Mouse (Mus musculus) induced T-regulatory cell, adult 2 months (primary cell): Measurements from ENCODE around the gene Rpap2.

Source experiments
- DNase-seq: peaks from one replicate; pipeline ENCODE4 v3.0.0-alpha.2; 2012; ENCODE audit warnings: low read depth

Gene Rpap2

DNA sequence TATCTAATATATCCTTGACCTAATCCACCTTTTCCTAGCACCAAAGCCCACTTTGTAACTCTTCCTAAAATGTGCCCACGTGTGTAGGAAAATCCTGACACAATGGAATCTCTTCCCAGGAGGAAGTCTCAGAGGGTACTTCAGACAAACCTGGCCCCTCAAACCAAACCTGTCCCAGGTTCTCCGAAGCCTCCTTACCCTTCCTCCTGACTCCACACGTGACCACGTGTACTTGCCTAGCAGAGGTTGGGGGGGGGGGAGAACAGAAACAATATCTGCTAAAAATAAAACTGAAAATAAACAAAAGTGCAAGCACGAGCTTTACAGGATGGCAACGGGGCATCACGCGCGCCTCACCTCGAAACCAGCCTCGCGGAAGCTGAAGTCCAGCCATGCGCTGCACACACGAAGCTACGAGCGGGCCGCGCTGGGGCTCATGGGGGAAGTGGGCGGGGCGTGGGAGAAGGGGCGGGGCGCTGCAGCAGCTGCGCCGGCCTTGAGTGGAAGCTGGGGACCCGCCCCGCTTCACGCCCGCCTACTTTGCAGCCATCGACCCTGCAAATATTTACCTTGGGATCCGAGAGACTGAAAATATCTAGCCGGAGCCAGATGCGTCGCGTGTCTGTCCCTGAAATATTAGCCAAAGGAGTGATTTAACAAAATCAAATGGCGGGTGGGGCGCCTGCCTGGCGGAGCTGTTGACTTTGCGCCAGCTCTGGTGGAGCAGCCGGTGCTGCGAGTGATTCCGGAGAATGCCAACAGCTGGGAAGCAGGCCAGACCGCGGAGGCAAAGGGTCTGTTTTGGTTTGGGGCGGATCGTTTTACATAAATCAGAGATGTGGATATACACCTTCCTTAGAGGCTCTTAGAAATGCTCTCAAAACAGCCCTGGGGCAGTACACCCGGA is 90.7 kb downstream of the Rpap2 start:
- DNase-seq: peak; percentile 95

DNA sequence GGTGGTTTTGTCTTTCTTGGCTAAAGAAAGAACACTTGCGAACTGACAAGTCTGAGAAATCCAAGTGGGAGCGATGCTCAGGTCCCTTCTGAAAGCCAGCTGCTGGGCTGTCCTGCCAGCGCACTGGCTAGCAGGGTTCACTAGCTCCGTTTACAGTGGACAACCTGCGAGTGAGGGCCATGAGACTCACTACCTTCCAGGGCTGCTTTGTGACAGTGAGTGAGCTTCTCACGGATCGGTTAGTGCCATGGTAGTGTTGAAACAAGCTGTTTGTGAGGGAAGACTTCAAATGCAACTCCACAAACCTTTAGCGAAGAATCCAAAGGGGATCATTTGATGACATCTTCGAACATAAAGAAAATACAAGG is 91.3 kb downstream of the Rpap2 start:
- no peak for DNase-seq

DNA sequence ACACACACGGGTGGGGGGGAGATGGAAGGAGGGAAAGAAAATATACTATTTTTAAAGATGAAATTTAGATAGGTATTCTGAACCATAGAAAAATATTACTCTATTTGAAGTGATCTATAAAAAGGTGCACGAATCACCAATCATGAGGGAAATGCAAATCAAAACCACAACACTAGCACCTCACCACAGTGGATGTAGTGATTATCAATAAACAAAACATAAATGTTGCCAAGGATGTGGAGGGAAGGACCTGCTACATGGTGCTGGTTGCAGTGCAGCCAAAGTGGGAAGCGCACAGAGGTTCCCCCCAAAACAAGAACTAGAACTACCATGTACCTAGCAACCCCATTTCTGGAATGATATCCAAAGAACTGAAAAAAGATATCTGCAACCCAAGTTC is 97.8 kb downstream of the Rpap2 start:
- DNase-seq: peak; percentile 50

DNA sequence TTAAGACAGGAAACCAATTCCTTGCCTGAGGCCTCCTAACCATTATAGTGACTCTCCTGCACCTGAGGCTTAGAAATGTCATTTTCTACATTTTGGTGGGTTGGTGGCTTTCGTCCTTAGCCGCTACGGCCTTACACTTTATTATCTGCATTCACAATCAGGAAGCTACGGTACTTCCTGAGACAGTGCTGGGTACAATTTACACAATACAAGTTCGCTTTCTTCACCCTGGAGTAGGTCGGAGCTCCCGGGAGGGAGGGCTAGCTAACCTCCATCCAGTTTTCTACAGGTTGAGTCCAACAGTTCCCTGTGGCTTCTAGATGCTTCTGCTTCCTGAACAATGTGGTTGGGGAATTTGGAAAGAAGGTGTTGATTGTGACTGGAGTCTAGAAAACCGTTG is 101.7 kb downstream of the Rpap2 start:
- peak; percentile 54 for DNase-seq

DNA sequence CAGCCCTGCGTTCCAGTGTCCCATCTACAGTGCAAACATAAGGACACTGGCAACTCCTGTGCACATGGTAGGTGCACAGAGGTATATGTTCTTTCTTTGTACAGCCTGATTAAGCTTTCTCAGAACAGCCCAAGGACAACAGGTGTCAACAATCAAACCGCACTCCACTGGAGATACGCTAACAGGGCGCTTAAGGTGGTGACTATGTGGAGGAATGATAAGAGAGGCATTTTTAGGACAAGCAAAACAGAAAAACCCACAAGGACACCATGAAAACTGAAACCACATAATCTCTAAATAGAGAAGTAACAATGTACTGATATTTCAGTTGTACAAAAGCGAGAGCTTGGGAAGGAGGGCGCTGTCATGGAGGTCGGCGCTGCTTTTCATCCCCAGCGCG is 103.7 kb downstream of the Rpap2 start:
- no peak for DNase-seq

DNA sequence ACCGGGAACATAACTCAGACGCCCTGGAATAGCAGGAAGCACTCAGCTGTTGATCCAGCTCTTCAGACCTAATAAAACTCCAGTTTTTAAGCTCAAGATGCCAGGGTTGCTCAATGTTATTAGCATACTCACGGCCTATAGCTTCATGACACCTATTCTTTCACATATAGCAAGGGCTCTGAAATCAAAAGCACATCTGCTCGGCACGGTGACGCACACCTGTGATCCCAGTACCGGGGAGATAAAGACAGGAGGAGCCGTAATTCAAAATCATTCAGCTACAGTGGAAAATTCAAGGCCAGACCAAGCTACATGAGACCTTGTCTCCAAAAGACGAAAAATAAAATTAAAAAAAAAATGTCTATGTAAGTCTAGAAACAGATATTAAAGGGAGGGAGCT is 104.5 kb downstream of the Rpap2 start:
- DNase-seq: no peak

DNA sequence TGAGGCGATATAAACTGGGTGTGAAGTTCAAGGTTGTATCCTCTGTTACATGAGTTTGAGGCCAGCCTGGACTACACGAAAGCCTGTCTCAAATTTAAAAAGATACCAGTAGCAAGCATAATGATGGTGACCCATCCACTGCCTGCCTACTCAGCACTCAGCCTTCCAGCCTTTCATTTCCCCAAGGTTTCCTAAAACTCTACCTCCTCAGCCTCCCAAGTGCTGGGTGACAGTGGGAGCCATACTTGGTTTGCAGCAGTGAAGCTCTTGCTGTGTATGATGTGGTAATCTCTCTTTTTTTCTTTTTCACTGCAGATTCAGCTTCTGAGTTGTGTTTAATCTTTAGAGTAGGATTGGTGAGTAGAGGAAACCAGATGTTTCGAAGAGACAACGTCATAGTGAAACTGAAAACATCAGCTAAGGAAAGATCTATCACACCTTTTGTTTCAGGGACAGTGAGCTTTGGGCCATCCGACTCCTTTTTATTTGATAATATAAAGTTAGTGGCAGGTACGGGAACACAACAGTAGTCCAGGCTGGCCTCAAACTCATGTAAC is 106.1 kb downstream of the Rpap2 start:
- DNase-seq: peak; percentile 88

DNA sequence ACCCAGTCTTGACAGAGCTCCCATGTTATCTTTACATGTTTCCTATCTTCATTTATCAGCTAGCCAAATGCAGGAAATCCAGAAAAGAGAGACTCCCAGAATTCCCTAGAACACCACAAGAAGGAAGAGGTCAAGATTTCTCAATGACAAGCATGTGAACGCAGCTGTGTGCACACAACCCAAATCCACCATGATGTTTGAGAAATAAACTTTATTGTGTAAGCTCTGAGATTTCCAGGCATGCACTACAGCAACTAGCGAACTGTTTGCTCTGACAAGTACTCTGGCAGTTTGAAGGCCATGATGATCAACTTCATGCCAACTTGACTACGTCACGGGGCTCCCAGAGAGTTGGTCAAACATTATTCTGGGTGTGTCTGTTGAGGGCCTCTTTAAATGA is 108.6 kb downstream of the Rpap2 start:
- DNase-seq: no peak

DNA sequence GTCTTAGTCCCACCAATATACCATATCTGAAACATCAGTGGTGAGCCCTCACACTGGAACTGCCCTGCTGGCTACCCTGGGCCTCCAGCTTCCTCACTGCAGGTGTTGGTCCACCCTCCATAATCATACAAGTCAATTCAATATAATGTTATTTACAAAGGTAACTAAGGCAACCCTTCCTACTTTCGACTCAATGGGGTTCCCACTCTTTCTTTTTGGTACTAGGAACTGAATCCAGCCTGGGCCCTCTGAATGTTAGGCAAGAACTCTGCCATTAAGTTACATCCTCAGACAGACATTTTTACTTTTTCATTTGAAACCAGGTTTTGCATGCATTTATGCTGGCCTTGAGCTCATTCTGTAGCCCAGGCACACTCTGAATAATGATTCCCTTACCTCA is 109.1 kb downstream of the Rpap2 start:
- DNase-seq: no peak

DNA sequence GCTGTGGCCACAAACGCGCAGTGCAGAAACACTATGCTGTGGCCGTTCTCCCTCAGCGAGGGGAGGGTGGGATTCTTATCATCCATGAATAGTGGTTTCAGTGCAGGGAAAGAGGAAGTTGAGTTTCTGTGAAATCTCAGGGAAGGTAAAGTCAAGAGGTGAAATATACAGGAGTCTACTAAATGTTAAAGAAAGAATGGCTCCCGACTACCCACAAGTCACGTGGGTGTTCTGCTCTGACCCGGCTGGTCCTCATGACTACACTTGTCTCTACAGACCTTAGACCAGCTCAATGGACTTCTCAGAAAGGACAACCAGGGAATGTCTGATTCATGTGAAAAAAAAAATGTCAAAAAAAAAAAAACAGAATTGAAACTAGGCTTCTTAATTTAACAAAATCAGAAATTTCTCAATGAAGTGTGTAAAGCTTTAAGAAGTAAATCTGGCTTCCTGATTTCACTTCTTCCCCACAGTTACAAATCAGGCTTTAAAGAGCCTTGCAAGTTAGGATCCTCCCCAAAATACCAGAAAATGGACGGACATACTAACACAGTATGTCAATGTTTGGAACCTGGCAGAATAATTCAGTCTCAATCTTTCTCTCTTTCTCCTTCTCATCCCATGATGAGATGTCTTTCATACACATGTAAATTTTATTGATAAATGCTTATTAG is 111.1 kb downstream of the Rpap2 start:
- no peak for DNase-seq
